8 mouse cellular contexts compared by ENCODE assay signal in genomic region chr5:130029142-130029897, GRCm38 (mm10). TPM values are rescaled to one million over a fixed set of nuclear protein-coding genes. Genes with fewer than 3 reads are reported as not detected.
DNase-seq lines count a peak whose midpoint lies in the region; ATAC-seq and TF ChIP-seq lines count a peak whose summit lies in the region.

Gene Asl, minus strand, starts transcription at chr5:130029247.
Gene Crcp, plus strand, starts transcription at chr5:130029290.

- H3K36me3 ChIP-seq in embryonic facial prominence, embryonic 10.5 days (replicated peaks), result peaks cover 7% of the 10 kb centered on the region; the same call in 1 of the 2 replicates
- H3K36me3 ChIP-seq in intestine, postnatal 0 days (ENCODE audit: control insufficient read depth, insufficient read depth), result no peaks in the 10 kb centered on the region
- H3K36me3 ChIP-seq in midbrain, embryonic 10.5 days, result no peaks in the 10 kb centered on the region

- 2% methylated on average over 51 of the region's 51 CpGs for WGBS in embryonic facial prominence, embryonic 10.5 days
- 2% methylated on average over 51 of the region's 51 CpGs for WGBS in intestine, postnatal 0 days
- WGBS in midbrain, embryonic 10.5 days, result 1% methylated on average over 51 of the region's 51 CpGs

- no peak for TF ChIP-seq CTCF in intestine, postnatal 0 days (IDR thresholded peaks at IDR 0.05; ENCODE audit: low read depth)

- no peaks in the 10 kb centered on the region for H3K27me3 ChIP-seq in embryonic facial prominence, embryonic 10.5 days (replicated peaks; ENCODE audit: low read depth, poor library complexity, severe bottlenecking)
- no peaks in the 10 kb centered on the region for H3K27me3 ChIP-seq in intestine, postnatal 0 days (replicated peaks; ENCODE audit: control insufficient read depth, insufficient read depth, low read length)
- H3K27me3 ChIP-seq in midbrain, embryonic 10.5 days (ENCODE audit: low read depth, poor library complexity, severe bottlenecking), result no peaks in the 10 kb centered on the region

- peak; percentile 92 for DNase-seq in adrenal gland, postnatal 14 days
- DNase-seq in embryonic facial prominence, embryonic 10.5 days (ENCODE audit: low spot score), result peak; percentile 87
- DNase-seq in gonadal fat pad, adult 2 months (ENCODE audit: low read depth), result no peak
- peak; percentile 91 to 94 for DNase-seq in left cerebral cortex, postnatal 36 days (ENCODE audit: low spot score in 2 of 2)
- peak; percentile 84 for DNase-seq in midbrain, embryonic 10.5 days (ENCODE audit: low spot score)
- peak; percentile 85 for DNase-seq in right cerebral cortex, postnatal 4 days
- peak; percentile 81 for DNase-seq in yolk sac, embryonic 10.5 days (ENCODE audit: low spot score)

- peak within 1 kb of the TSS; percentile 94 for H3K27ac ChIP-seq in embryonic facial prominence, embryonic 10.5 days (replicated peaks)
- peak within 1 kb of the TSS; percentile 88 for H3K27ac ChIP-seq in intestine, postnatal 0 days (ENCODE audit: low read depth, low read length)
- H3K27ac ChIP-seq in midbrain, embryonic 10.5 days (replicated peaks), result peak within 1 kb of the TSS; percentile 97

- peaks cover 11% of the 10 kb centered on the region for H3K4me1 ChIP-seq in embryonic facial prominence, embryonic 10.5 days
- peaks cover 2% of the 10 kb centered on the region; the same call in 1 of the 2 replicates for H3K4me1 ChIP-seq in intestine, postnatal 0 days (replicated peaks; ENCODE audit: control insufficient read depth, insufficient read depth, low read length)
- H3K4me1 ChIP-seq in midbrain, embryonic 10.5 days, result peaks cover 20% of the 10 kb centered on the region

- H3K4me2 ChIP-seq in intestine, postnatal 0 days (replicated peaks; ENCODE audit: low read depth), result peak within 1 kb of the TSS; percentile 72

- peak within 1 kb of the TSS; percentile 69 for H3K9ac ChIP-seq in intestine, postnatal 0 days (ENCODE audit: low read depth, low read length)

- no peaks in the 10 kb centered on the region for H3K9me3 ChIP-seq in embryonic facial prominence, embryonic 10.5 days
- no peaks in the 10 kb centered on the region for H3K9me3 ChIP-seq in intestine, postnatal 0 days (ENCODE audit: control insufficient read depth)
- no peaks in the 10 kb centered on the region for H3K9me3 ChIP-seq in midbrain, embryonic 10.5 days (replicated peaks)

- intact Hi-C loops in left cerebral cortex, postnatal 36 days (cut with DNase I), result no loop called here

- H3K4me3 ChIP-seq in embryonic facial prominence, embryonic 10.5 days, result peak within 1 kb of the TSS; percentile 82
- peak within 1 kb of the TSS; percentile 60 for H3K4me3 ChIP-seq in intestine, postnatal 0 days (ENCODE audit: low read depth, low read length)
- H3K4me3 ChIP-seq in midbrain, embryonic 10.5 days, result peak within 1 kb of the TSS; percentile 88

- peak; percentile 68 for ATAC-seq in intestine, postnatal 0 days

RNA-seq across cellular contexts. Expression of gene Asl, which starts in this region (rescaled TPM):
- 131 and 168 TPM in 2 replicates for total RNA-seq in adrenal gland, postnatal 14 days (2021)
- polyA plus RNA-seq in embryonic facial prominence, embryonic 10.5 days (2016; fragmentation: Nextera tagmentation; extraction: Ambion mirVana), result 34.2 and 34.8 TPM in 2 replicates
- polyA plus RNA-seq in gonadal fat pad, adult 2 months (2012; rRNA removed), result 90.2 and 116 TPM in 2 replicates
- 148 and 182 TPM in 2 replicates for polyA plus RNA-seq in intestine, postnatal 0 days (2015; fragmentation: Nextera tagmentation; extraction: Ambion mirVana)
- total RNA-seq in left cerebral cortex, postnatal 36 days (2021), result 10 to 100 TPM; 17.7 to 19.9 TPM
- polyA plus RNA-seq in midbrain, embryonic 10.5 days (2016; fragmentation: Nextera tagmentation; extraction: Ambion mirVana), result 33.3 and 36.0 TPM in 2 replicates

RNA-seq across cellular contexts. Expression of gene Crcp, which starts in this region (rescaled TPM):
- 35.9 and 38.6 TPM in 2 replicates for total RNA-seq in adrenal gland, postnatal 14 days (2021)
- 53.3 and 54.4 TPM in 2 replicates for polyA plus RNA-seq in embryonic facial prominence, embryonic 10.5 days (2016; fragmentation: Nextera tagmentation; extraction: Ambion mirVana)
- 17.4 and 19.0 TPM in 2 replicates for polyA plus RNA-seq in gonadal fat pad, adult 2 months (2012; rRNA removed)
- polyA plus RNA-seq in intestine, postnatal 0 days (2015; fragmentation: Nextera tagmentation; extraction: Ambion mirVana), result 39.5 and 41.6 TPM in 2 replicates
- total RNA-seq in left cerebral cortex, postnatal 36 days (2021), result 10 to 100 TPM; 33.9 to 36.6 TPM
- polyA plus RNA-seq in midbrain, embryonic 10.5 days (2016; fragmentation: Nextera tagmentation; extraction: Ambion mirVana), result 63.8 and 65.9 TPM in 2 replicates
